Mouse (Mus musculus) midbrain, embryonic 11.5 days (tissue): ENCODE measurements at regions not wholly inside any gene's neighbourhood (a gene's known extent, or its start where the extent isn't known, plus 50 kb on each side); places are given as distances from the start of the nearest gene placed in this dataset.

Experiments used
- ATAC-seq: fragments of 200-750 bp; cut with Nextera tagmentation; 2 replicates; pipeline ENCODE4 v1.8.0; 2017; ENCODE audit warnings: moderate TSS enrichment, moderate library complexity; ENCODE audit not compliant: low FRiP score
- DNase-seq: peaks from one replicate; pipeline ENCODE4 v3.0.0; 2015; ENCODE audit warnings: low spot score; ENCODE audit errors: missing footprints
- H3K27ac ChIP-seq: fragments of 300-500 bp; sonication (generic); 2 replicates; pipeline ENCODE4 v1.5.1; 2014; ENCODE audit warnings: low read depth, low read length
- H3K27me3 ChIP-seq: fragments of 300-500 bp; sonication (generic); 2 replicates; pipeline ENCODE4 v1.6.1; 2014; ENCODE audit warnings: mild to moderate bottlenecking, low read length, moderate library complexity, mixed read lengths; ENCODE audit not compliant: control insufficient read depth, insufficient read depth
- H3K36me3 ChIP-seq: fragments of 300-500 bp; sonication (generic); 2 replicates; pipeline ENCODE4 v1.6.1; 2014; ENCODE audit warnings: mild to moderate bottlenecking, low read length, moderate library complexity, mixed read lengths; ENCODE audit not compliant: control insufficient read depth, insufficient read depth
- H3K4me1 ChIP-seq: fragments of 300-500 bp; sonication (generic); 2 replicates; pipeline ENCODE4 v1.6.1; 2014; ENCODE audit warnings: low read length; ENCODE audit not compliant: control insufficient read depth, insufficient read depth
- H3K4me2 ChIP-seq: fragments of 300-500 bp; sonication (generic); 2 replicates; pipeline ENCODE4 v1.6.1; 2014; ENCODE audit warnings: mild to moderate bottlenecking, moderate library complexity
- H3K4me3 ChIP-seq: fragments of 300-500 bp; sonication (generic); 2 replicates; pipeline ENCODE4 v1.5.1; 2014; ENCODE audit warnings: low read depth, low read length
- H3K9ac ChIP-seq: fragments of 300-500 bp; sonication (generic); 2 replicates; pipeline ENCODE4 v1.6.1; 2014; ENCODE audit warnings: low read length
- H3K9me3 ChIP-seq: fragments of 300-500 bp; sonication (generic); 2 replicates; pipeline ENCODE4 v1.6.1; 2016; ENCODE audit warnings: low read length; ENCODE audit not compliant: control insufficient read depth
- WGBS: fragments of 180-500 bp; shearing (Covaris S2); extraction: QIAGEN DNeasy Blood & Tissue Kit; methylation state at CpG from one replicate; pipeline ENCODE4 v1.1.7; 2014; 5-methylcytosine and 5-hydroxymethylcytosine counted together

GRCm38 (mm10) chr17:88864214-88864613, 72.4 kb upstream of the Lhcgr start:
- H3K4me1 ChIP-seq: no peaks in the 10 kb centered on the region
- H3K9me3 ChIP-seq: no peaks in the 10 kb centered on the region
- DNase-seq (no peak), ATAC-seq (no peak)
- 81% methylated on average over 5 of the region's 5 CpGs for WGBS
- H3K4me2 ChIP-seq: no peak overlapping the region
- H3K36me3 ChIP-seq: no peaks in the 10 kb centered on the region
- H3K27me3 ChIP-seq: no peaks in the 10 kb centered on the region
- no peak overlapping the region for H3K9ac ChIP-seq
- no peak overlapping the region for H3K27ac ChIP-seq
- H3K4me3 ChIP-seq: no peak overlapping the region

GRCm38 (mm10) chr17:88861128-88861527, 69.3 kb upstream of the Lhcgr start:
- H3K4me1 ChIP-seq: no peaks in the 10 kb centered on the region
- 96% methylated on average over 2 of the region's 2 CpGs for WGBS
- H3K9ac ChIP-seq: no peak overlapping the region
- no peaks in the 10 kb centered on the region for H3K27me3 ChIP-seq
- H3K9me3 ChIP-seq: no peaks in the 10 kb centered on the region
- no peak for DNase-seq
- H3K4me2 ChIP-seq: no peak overlapping the region
- ATAC-seq: no peak
- H3K27ac ChIP-seq: no peak overlapping the region
- H3K4me3 ChIP-seq: no peak overlapping the region
- no peaks in the 10 kb centered on the region for H3K36me3 ChIP-seq

- no peak overlapping the region for H3K9ac ChIP-seq
Measured at GRCm38 (mm10) chr17:88860576-88860975, 68.8 kb upstream of the Lhcgr start.

GRCm38 (mm10) chr17:88858666-88859065, 66.9 kb upstream of the Lhcgr start:
- H3K27me3 ChIP-seq: no peaks in the 10 kb centered on the region
- no peaks in the 10 kb centered on the region for H3K36me3 ChIP-seq
- no peak overlapping the region for H3K4me2 ChIP-seq
- no peak overlapping the region for H3K4me3 ChIP-seq
- 94% methylated on average over 4 of the region's 4 CpGs for WGBS
- DNase-seq (no peak), ATAC-seq (no peak)
- no peaks in the 10 kb centered on the region for H3K4me1 ChIP-seq
- no peak overlapping the region for H3K27ac ChIP-seq
- H3K9ac ChIP-seq: no peak overlapping the region
- H3K9me3 ChIP-seq: no peaks in the 10 kb centered on the region

More at GRCm38 (mm10) chr17:88860576-88860975, 68.8 kb upstream of the Lhcgr start:
- DNase-seq: no peak
- no peak for ATAC-seq
- Histone ChIP-seq H3K36me3 (no peaks in the 10 kb centered on the region), H3K4me1 (no peaks in the 10 kb centered on the region), H3K4me3 (no peak overlapping the region), H3K27me3 (no peaks in the 10 kb centered on the region), H3K4me2 (no peak overlapping the region), H3K27ac (no peak overlapping the region), H3K9me3 (no peaks in the 10 kb centered on the region)
- 88% methylated on average over 1 of the region's 1 CpGs for WGBS

DNA sequence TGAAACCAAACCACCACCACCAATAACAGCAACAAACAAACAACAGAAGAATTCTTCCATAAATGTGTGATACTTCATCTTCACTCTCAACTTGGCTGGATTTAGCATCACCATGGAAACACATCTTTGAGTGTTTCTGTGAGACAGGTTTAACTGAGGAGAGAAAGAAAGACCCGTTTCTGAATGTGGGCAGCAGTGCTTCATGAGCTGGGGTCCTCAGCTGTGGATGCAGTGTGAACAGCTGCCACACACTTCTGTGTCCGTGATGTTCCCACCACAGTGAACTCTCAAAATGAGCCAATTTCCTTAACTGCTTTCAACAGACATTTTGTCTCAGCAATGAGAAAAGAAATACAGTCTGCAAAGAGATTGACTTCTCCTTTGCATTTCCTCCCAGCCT, 55.5 kb upstream of the Lhcgr start:
- Histone ChIP-seq H3K27ac (no peak overlapping the region), H3K4me2 (no peak overlapping the region), H3K9ac (no peak overlapping the region), H3K4me1 (no peaks in the 10 kb centered on the region), H3K4me3 (no peak overlapping the region), H3K36me3 (no peaks in the 10 kb centered on the region), H3K9me3 (no peaks in the 10 kb centered on the region), H3K27me3 (no peaks in the 10 kb centered on the region)
- no peak for ATAC-seq
- no peak for DNase-seq
- 69% methylated on average over 2 of the region's 2 CpGs for WGBS

DNA sequence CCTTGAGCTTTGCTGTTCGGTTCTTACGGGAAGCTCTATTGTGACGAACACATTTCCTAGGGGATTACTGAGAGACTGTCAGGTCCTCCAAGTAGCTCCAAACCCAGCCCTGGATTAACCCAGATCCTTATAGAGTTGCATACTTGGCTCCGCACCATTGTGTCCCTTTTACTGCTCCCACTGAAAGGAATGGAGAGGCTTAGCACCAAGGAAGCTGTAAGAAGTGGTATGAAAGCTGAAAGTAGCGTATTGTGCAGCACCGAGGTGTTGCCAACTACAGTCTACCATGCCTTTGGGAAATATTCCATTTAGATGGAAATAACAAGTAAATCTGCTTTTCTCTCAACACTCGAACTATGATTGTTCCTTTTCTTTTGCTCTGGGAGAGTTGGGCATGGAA, 53.5 kb upstream of the Lhcgr start:
- ATAC-seq (no peak), DNase-seq (no peak)
- Histone ChIP-seq H3K27me3 (no peaks in the 10 kb centered on the region), H3K4me1 (no peaks in the 10 kb centered on the region), H3K36me3 (no peaks in the 10 kb centered on the region), H3K9me3 (no peaks in the 10 kb centered on the region), H3K4me3 (no peak overlapping the region), H3K27ac (no peak overlapping the region), H3K4me2 (no peak overlapping the region), H3K9ac (no peak overlapping the region)
- WGBS: 54% methylated on average over 7 of the region's 7 CpGs
